Mouse (Mus musculus) layer of hippocampus, postnatal 10 days (tissue): ENCODE data around the gene Usp45. TPM values are rescaled to one million over a fixed set of nuclear protein-coding genes. Genes with fewer than 3 reads are reported as not detected.

Source experiments
- total RNA-seq, 2 experiments: library from RNA; stranded (reverse); gene quantifications; 2 replicates each; pipeline ENCODE4 v1.2.3; 2021

Gene Usp45
- total RNA-seq, 2 experiments from 2014 or later: 30.7 to 31.1 TPM

Other genes starting within 250 kb of the Usp45 start
- not detected for gene Prdm13, start 81.2 kb upstream of the Usp45 start, total RNA-seq
- gene Ccnc, start 39.5 kb upstream of the Usp45 start, total RNA-seq: 10 to 100 TPM; 34.1 to 46.6 TPM
- 10 to 100 TPM; 16.3 to 16.7 TPM for gene Tstd3, start 56 bp downstream of the Usp45 start, total RNA-seq
- gene Pnisr, start 80.4 kb downstream of the Usp45 start, total RNA-seq: 100 to 1,000 TPM; 166 to 181 TPM
- 10 to 100 TPM; 13.6 to 13.8 TPM for gene Coq3, start 112.5 kb downstream of the Usp45 start, total RNA-seq
- 10 to 100 TPM; 84.4 to 89.2 TPM for gene Faxc, start 164.2 kb downstream of the Usp45 start, total RNA-seq